Mouse (Mus musculus) layer of hippocampus, postnatal 14 days (tissue): ENCODE results near the gene Clpb. TPM values are rescaled to one million over a fixed set of nuclear protein-coding genes. Genes with fewer than 3 reads are reported as not detected.

Experiments
- DNase-seq, 2 experiments: peaks; one replicate each; pipeline ENCODE4 v3.0.0; 2021 to 2022; ENCODE audit warnings: low spot score in 2 of 2, mixed read lengths in 1 of 2
- total RNA-seq, 2 experiments: library from RNA; stranded (reverse); gene quantifications; 2 replicates each; pipeline ENCODE4 v1.2.3; 2021

Gene Clpb
- total RNA-seq, 2 experiments from 2014 or later: 43.7 to 46.5 TPM

- DNase-seq: no peak
Measured at GRCm38 (mm10) chr7:101844186-101844585, 180.8 kb downstream of the Clpb start.

Other genes with a start within 250 kb of the Clpb start
- 100 to 1,000 TPM; 239 to 248 TPM for gene Pde2a, start 241.9 kb upstream of the Clpb start, total RNA-seq
- gene Art2b, start 78.0 kb upstream of the Clpb start, total RNA-seq: not detected
- gene Phox2a, start 154.7 kb downstream of the Clpb start, total RNA-seq: not detected
- 10 to 100 TPM; 32.9 to 36.0 TPM for gene Inppl1, start 174.6 kb downstream of the Clpb start, total RNA-seq
- gene Folr2, start 193.6 kb downstream of the Clpb start, total RNA-seq: 1 to 10 TPM in 1 of 2 experiments, under 1 TPM in 1; 0.90 to 1.1 TPM
- 10 to 100 TPM; 31.7 to 35.3 TPM for gene Anapc15, start 200.1 kb downstream of the Clpb start, total RNA-seq
- 10 to 100 TPM in 1 of 2 experiments, 1 to 10 TPM in 1; 4.4 to 35.6 TPM for gene Folr1, start 207.2 kb downstream of the Clpb start, total RNA-seq
- 100 to 1,000 TPM in 1 of 2 experiments, 10 to 100 TPM in 1; 98.7 to 102 TPM for gene Lamtor1, start 242.3 kb downstream of the Clpb start, total RNA-seq
- under 1 TPM; 0.18 to 0.21 TPM for gene Tomt, start 242.7 kb downstream of the Clpb start, total RNA-seq